Mouse (Mus musculus) MEL (cell line): Measurements from ENCODE around the gene Gm20388.

ENCODE experiments used
- CTCF ChIP-seq, 3 experiments: IDR thresholded peaks in 2 of 3; conservative IDR thresholded peaks in 1 of 3; 2 replicates each; pipeline ENCODE4 v1.5.1; 2011 to 2012; ENCODE audit warnings: low read length in 3 of 3, low read depth in 2 of 3, mild to moderate bottlenecking in 2 of 3, improper control_type of control experiment in 1 of 3, inconsistent platforms in 1 of 3, mixed read lengths in 1 of 3, moderate library complexity in 1 of 3; ENCODE audit not compliant: control insufficient read depth in 1 of 3, insufficient read depth in 1 of 3, poor library complexity in 1 of 3, severe bottlenecking in 1 of 3
- EP300 ChIP-seq, 2 experiments: IDR thresholded peaks; 2 replicates each; pipeline ENCODE4 v1.6.1; 2011; ENCODE audit warnings: improper control_type of control experiment in 2 of 2, low read length in 2 of 2, low read depth in 1 of 2, mild to moderate bottlenecking in 1 of 2
- GABPA ChIP-seq: IDR thresholded peaks from 2 replicates; pipeline ENCODE4 v1.6.1; 2012; ENCODE audit warnings: low read depth, mild to moderate bottlenecking, inconsistent platforms, low read length, improper control_type of control experiment, moderate library complexity
- GATA1 ChIP-seq: IDR thresholded peaks from 2 replicates; pipeline ENCODE4 v1.6.1; 2011; ENCODE audit warnings: low read depth, low read length, improper control_type of control experiment
- KAT2A ChIP-seq: conservative IDR thresholded peaks from 2 replicates; pipeline ENCODE4 v1.6.1; 2012; ENCODE audit warnings: low read depth, low read length, improper control_type of control experiment, inconsistent platforms
- MYC ChIP-seq: IDR thresholded peaks from 2 replicates; pipeline ENCODE4 v1.6.1; 2011; ENCODE audit warnings: low read depth, mild to moderate bottlenecking, low read length, improper control_type of control experiment, moderate library complexity
- NELFE ChIP-seq: IDR thresholded peaks from 2 replicates; pipeline ENCODE4 v1.6.1; 2011; ENCODE audit warnings: low read depth, low read length, improper control_type of control experiment
- NRF1 ChIP-seq: IDR thresholded peaks from 2 replicates; pipeline ENCODE4 v1.6.1; 2014; ENCODE audit warnings: low read depth, mild to moderate bottlenecking, inconsistent platforms, low read length, improper control_type of control experiment, moderate library complexity; ENCODE audit not compliant: poor library complexity, insufficient read depth, severe bottlenecking
- POLR2A ChIP-seq, 2 experiments: IDR thresholded peaks; 2 replicates each; pipeline ENCODE4 v1.6.1; 2011 to 2012; ENCODE audit warnings: low read length in 2 of 2, mild to moderate bottlenecking in 2 of 2, control low read depth in 1 of 2, improper control_type of control experiment in 1 of 2, low read depth in 1 of 2, moderate library complexity in 1 of 2; ENCODE audit not compliant: control insufficient read depth in 1 of 2, insufficient read depth in 1 of 2, poor library complexity in 1 of 2
- TCF12 ChIP-seq: IDR thresholded peaks from 2 replicates; pipeline ENCODE4 v1.6.1; 2014; ENCODE audit warnings: low read depth, mild to moderate bottlenecking, inconsistent platforms, low read length, improper control_type of control experiment, moderate library complexity
- UBTF ChIP-seq: IDR thresholded peaks from 2 replicates; pipeline ENCODE4 v1.6.1; 2012; ENCODE audit warnings: low read depth, mild to moderate bottlenecking, inconsistent platforms, low read length, improper control_type of control experiment, moderate library complexity, borderline replicate concordance; ENCODE audit not compliant: insufficient read depth
- ZKSCAN1 ChIP-seq: IDR thresholded peaks from 2 replicates; pipeline ENCODE4 v1.6.1; 2012; ENCODE audit warnings: low read depth, mild to moderate bottlenecking, inconsistent platforms, low read length, improper control_type of control experiment, moderate library complexity
- ZMIZ1 ChIP-seq: IDR thresholded peaks from 2 replicates; pipeline ENCODE4 v1.6.1; 2012; ENCODE audit warnings: low read depth, mild to moderate bottlenecking, inconsistent platforms, low read length, improper control_type of control experiment, moderate library complexity

DNA sequence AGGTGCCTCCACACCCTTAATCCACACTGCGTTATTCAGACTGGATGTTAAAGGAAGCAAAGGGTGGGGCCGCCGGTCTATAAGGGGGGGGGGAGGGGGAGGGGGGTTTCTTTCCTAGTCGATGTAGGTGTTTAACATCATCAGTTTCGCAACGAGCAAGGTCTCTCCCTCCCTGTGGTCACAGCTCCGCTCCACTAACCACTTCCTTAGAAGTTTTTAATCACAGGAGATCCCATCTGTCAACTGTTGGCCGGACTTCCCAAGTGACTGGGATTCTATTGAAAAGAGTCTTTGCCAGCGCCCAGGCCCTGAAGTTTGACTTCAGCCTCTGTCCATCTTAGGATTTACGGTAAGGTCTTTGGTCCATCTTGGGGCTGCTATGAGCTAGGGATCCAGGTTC, 1303.0 kb downstream of the Gm20388 start:
- TF ChIP-seq POLR2A (IDR thresholded peaks at IDR 0.05; ENCODE audit: control insufficient read depth in 1 of 2, insufficient read depth in 1 of 2, low read depth in 1 of 2, low read length in 2 of 2, poor library complexity in 1 of 2) (no peak), NRF1 (no peak), UBTF (no peak), ZKSCAN1 (no peak), NELFE (no peak), CTCF (IDR thresholded peaks at IDR 0.05 in 2 of 3, conservative IDR thresholded peaks at IDR 0.05 in 1 of 3; ENCODE audit: control insufficient read depth in 1 of 3, insufficient read depth in 1 of 3, low read depth in 2 of 3, low read length in 3 of 3, poor library complexity in 1 of 3, severe bottlenecking in 1 of 3) (no peak), GABPA (no peak), MYC (no peak), EP300 (IDR thresholded peaks at IDR 0.05; ENCODE audit: low read depth in 1 of 2, low read length in 2 of 2) (no peak), GATA1 (no peak), TCF12 (no peak), KAT2A (no peak), ZMIZ1 (no peak)
